Mouse (Mus musculus) liver, postnatal 0 days (tissue): ENCODE results near the gene Shisa7.

Source experiments
- CTCF ChIP-seq: sonication (generic); IDR thresholded peaks from 2 replicates; pipeline ENCODE4 v1.5.1; 2016; ENCODE audit warnings: antibody characterized with exemption, low read depth
- EP300 ChIP-seq: IDR thresholded peaks from 2 replicates; pipeline ENCODE4 v1.6.1; 2016; ENCODE audit warnings: antibody characterized with exemption, low read depth, mild to moderate bottlenecking

DNA sequence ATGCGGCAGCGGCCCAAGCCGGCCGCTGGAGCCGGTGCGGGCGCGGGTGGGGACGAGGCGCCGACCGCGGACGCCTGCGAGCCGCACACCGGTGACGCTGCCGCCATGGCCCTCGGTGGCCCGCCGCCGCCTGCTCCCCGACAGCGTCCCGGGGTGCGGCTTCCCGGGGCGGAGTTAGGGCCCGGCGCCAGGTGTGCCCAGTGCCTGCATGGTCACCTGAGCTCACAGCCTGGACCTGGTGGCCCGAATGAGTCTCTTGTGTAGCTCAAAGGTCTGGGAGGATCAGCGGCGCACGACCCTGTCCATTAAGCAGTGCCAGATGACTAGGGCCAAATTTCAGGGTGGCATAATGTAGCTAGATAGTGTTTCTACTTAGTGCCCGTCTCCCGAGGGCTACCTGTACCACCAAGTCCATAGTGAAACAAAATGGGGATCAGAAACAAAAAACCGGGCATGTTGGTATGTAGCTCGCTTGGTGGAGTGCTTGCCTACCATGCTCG, 55.0 kb downstream of the Shisa7 start, which contains the start of gene Tmem238:
- no peak for TF ChIP-seq CTCF
- TF ChIP-seq EP300 = no peak
